Mouse (Mus musculus): ENCODE measurements at regions not wholly inside any gene's neighbourhood (a gene's known extent, or its start where the extent isn't known, plus 50 kb on each side); places are given as distances from the start of the nearest gene placed in this dataset.

DNA sequence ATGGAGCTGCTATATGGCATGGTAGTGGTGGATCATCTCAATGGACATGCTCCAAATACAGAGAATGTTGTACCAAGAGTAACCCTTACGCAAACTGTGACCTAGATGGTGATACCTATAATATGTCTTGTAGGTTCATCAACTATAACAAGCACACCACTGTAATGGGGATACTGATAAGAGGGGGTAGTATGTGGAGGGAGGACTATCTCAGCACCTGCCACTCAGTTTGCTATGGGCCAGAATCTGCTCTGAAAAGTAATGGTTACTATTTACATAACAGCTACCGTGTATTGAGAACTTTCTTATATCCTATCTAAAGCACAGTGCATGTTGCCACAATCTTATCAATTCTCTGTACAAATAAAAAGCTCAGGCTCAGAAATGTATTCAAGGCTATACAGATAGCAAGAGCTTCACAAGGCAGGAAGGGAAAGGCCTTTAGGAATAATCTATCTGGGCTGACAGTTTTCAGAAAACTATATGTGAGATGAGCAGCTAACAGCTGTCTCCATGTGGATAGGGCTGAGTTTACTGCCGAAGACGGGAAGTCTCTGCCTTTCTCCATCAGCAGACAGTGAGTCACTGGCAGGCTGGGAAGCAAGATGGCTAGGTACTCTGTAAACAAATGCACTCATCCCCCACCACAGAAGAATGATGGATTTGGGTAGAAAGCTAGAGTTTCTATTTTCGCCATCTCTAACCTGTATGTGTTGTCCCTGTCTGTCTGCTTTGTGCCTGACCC, 77.1 kb upstream of the Nck2 start:
- DNase-seq (ENCODE audit: low read depth), result no peak

DNA sequence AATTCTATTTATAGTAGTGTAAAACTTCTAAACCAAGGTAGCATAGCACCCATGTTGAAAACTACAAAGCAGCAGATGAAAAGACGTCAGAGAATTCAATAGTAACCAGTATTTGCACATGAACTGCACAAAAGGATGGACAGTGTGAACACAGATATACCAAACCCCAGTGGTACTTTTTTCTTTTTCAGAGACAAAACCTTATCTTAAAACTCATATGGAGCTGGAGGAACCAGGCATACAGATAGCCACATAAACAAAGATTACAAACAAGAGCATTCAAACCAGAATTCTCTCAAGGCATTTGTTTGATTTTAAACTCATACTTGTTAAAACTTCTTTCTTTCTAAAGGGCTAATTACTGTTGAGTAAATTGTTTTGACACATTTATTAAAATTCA, 72.5 kb upstream of the Nck2 start:
- no peak for DNase-seq (ENCODE audit: low read depth)

DNA sequence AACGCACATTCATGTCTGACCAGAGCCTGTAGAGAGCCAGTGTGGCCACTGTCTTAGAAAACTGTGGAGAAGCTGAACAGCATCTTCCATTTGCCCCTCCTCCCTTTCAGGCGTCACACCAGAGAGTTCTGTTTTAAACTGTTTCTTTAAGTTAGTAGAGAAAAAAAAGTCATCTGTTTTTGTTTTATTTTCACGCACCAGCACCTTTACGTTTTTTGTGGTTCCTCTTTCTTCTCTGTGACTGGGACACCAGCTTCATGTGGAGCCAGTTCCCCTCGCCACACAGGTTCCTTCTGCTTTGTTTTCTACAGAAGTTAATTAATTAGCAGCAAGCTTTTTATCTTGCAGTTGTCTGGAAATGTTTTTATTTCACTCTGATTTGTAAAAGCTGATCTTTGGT, 69.4 kb upstream of the Nck2 start:
- no peak for DNase-seq (ENCODE audit: low read depth)

DNA sequence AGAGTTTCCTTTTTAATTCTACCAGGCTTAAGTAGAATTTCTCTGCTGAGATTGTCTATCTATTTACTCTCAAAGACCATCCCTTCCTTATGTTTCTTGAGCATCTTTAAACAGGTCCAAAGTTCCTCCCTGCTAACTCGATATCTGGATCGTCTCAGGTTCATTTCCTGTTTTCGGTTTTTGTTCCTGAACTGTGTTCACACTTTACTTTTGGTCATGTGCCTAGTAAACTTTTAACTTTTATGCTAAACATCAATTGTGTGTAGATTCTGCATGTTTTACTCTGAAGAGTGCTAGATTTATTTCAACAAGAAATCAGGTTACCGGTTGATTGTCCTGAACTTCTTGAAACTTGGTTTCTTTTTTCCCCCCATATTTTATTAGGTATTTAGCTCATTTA, 68.5 kb upstream of the Nck2 start:
- no peak for DNase-seq (ENCODE audit: low read depth)

DNA sequence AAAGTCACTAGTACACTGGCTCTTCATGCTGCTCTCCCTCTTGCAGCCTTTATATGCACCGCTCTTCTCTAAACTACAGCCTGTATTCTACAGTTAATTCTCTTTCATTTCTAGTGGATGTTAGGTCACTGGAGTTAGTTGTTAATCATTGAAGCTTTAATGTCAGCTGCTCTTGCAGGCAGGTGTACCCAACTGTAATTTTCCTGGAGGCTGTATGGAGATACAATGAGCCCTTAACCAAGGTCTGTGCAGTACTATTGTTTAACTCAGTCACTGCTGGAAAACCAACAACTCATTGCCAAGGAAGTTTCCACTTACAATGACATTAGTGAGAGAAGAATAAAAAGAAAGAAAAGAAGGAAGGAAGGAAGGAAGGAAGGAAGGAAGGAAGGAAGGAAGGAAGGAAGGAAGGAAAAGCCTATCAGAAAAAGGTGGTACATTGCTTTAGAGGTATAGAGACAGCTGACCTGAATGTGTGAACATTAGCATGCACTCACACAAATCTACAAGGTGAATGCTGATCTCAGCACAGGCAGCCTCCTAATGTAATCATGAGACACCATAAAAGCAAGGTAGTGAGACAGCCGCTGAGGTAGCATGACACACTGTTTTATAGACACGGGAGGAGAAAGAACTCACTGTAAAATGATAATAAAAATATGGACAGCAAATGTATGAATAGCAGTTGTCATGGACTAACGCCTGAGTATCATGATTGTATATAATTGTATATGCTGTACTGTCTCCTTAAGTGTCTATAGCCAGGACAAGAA, 66.7 kb upstream of the Nck2 start:
- no peak for DNase-seq (ENCODE audit: low read depth)

DNA sequence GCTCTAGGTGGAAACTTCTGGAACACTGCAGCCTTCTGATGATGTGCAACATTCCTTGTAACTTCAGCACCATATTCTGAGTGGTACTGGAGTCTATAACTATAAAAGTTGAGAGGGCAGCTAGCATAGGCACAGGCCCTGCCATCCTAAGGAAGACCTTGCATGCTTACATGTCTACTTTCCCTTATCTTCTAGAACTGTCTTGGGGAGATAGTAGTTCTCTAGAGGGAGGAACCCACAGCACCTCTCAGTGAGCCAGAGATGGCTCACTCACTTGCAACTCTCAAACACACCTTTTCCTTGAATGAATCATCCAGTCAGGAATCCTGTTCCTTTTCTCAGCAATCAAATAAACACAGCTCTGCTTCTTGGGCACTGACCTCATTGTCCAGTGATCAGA, 59.4 kb upstream of the Nck2 start:
- no peak for DNase-seq (ENCODE audit: low read depth)

DNA sequence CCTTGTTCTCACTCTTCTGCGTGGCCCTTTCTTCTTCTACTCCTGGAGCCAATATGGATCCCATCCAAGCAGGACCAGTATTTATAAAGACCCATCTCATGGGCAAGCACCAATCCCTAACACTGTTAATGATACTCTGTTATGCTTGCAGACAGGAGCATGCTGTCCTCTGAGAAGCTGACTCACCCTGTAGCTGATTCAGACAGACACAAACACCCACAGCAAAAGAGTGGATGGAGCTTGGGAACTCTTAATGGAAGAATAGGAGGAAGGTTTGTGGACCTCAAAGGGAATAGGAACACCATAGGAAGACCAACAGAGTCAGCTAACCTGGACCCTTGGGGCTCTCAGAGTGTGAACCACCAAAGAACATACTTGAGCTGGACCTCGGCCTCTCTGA, 50.3 kb upstream of the Nck2 start:
- DNase-seq (ENCODE audit: low read depth), result no peak

All from 416B (cell line).